Comparison of ENCODE assay signal across 11 mouse cellular contexts in the genomic region with DNA sequence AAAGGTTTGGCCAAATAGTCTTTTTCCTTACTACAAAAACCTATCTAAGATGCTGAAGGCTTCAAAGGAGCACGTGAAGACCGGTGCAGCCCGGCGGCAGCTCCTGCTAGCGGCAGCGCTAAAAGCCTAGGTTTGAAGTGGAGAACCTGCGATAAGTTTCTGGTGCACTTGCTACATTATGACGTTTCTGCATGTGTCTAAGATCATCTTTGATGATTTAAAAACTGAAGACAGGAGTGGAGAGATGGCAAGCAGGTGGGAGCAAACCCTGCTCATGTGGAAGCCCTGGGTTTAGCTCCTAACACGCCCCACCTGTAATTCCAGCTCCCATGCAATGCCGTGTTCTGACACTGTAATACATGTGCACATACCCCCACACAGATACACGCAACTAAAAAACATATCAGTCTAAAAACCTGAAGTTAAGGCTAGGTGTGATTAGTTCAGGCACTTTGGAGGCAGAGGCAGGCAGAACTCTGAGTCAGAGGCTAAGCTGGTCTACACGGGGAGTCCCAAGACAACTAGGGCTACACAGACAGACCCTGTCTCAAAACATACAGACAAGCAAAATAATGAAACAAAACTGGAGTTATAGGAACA. TPM values are rescaled to one million over a fixed set of nuclear protein-coding genes. Genes with fewer than 3 reads are reported as not detected.
DNase-seq lines count a peak whose midpoint lies in the region; ATAC-seq and TF ChIP-seq lines count a peak whose summit lies in the region.
"Had no signal": no experiment of that assay in that cellular context is flagged by ENCODE, and none has a peak within 500 bp of the region (broad histone marks: within the 10 kb centered on the region; RNA-seq: fewer than 3 reads in every experiment).

No protein-coding gene starts in this region.

- TF ChIP-seq CTCF in gastrocnemius, adult 2 months (IDR thresholded peaks at IDR 0.05): no peak
- TF ChIP-seq CTCF in stomach, postnatal 0 days (IDR thresholded peaks at IDR 0.05; ENCODE audit: low read depth): no peak

- H3K36me3 ChIP-seq in lung, embryonic 16.5 days (ENCODE audit: control insufficient read depth, insufficient read depth, low read length): no peaks in the 10 kb centered on the region
- peaks cover 5% of the 10 kb centered on the region for H3K36me3 ChIP-seq in intestine, embryonic 14.5 days (ENCODE audit: control insufficient read depth, insufficient read depth, low read length)
- no peaks in the 10 kb centered on the region for H3K36me3 ChIP-seq in stomach, postnatal 0 days (ENCODE audit: control insufficient read depth, insufficient read depth, low read length)

- H3K4me1 ChIP-seq in lung, embryonic 16.5 days (replicated peaks; ENCODE audit: control insufficient read depth, insufficient read depth, low read length): peaks cover 50% of the 10 kb centered on the region
- H3K4me1 ChIP-seq in intestine, embryonic 14.5 days (replicated peaks; ENCODE audit: control insufficient read depth, insufficient read depth, low read length): peaks cover 16% of the 10 kb centered on the region
- H3K4me1 ChIP-seq in stomach, postnatal 0 days (replicated peaks; ENCODE audit: control insufficient read depth, insufficient read depth): peaks cover 17% of the 10 kb centered on the region

- WGBS in lung, embryonic 16.5 days: 65% methylated on average over 12 of the region's 12 CpGs
- 88% methylated on average over 12 of the region's 12 CpGs for WGBS in intestine, embryonic 14.5 days
- whole genome bisulfite sequencing in stomach, postnatal 0 days: 68% methylated on average over 12 of the region's 12 CpGs

- no peak for ATAC-seq in lung, embryonic 16.5 days (ENCODE audit: low read depth)
- no peak for ATAC-seq in intestine, embryonic 14.5 days (replicated peaks; ENCODE audit: low FRiP score, low TSS enrichment, low read depth)
- no peak for ATAC-seq in stomach, postnatal 0 days (ENCODE audit: low FRiP score, low TSS enrichment)
- ATAC-seq: forebrain, embryonic 14.5 days had no signal

- DNase-seq in gastrocnemius, adult 2 months: no peak
- DNase-seq in gastrocnemius, postnatal 25 days: no peak
- no peak for DNase-seq in lung, postnatal 14 days
- no peak for DNase-seq in intestine, embryonic 14.5 days (ENCODE audit: low spot score)
- peak; percentile 43 for DNase-seq in stomach, postnatal 0 days (ENCODE audit: low spot score)
- DNase-seq in left cerebral cortex, adult 8-10 months (ENCODE audit: low spot score in 2 of 2): no peak
- DNase-seq in right cerebral cortex, postnatal 25 days: no peak
- DNase-seq: layer of hippocampus, adult 9-11 months had no signal

- no peaks in the 10 kb centered on the region for H3K27me3 ChIP-seq in lung, embryonic 16.5 days (ENCODE audit: control insufficient read depth, insufficient read depth, low read depth, low read length)
- H3K27me3 ChIP-seq in intestine, embryonic 14.5 days (replicated peaks; ENCODE audit: control insufficient read depth, insufficient read depth, low read length): no peaks in the 10 kb centered on the region
- no peaks in the 10 kb centered on the region for H3K27me3 ChIP-seq in stomach, postnatal 0 days (ENCODE audit: control insufficient read depth, insufficient read depth, low read length)
- H3K27me3 ChIP-seq: midbrain, embryonic 12.5 days had no signal

- TF ChIP-seq EP300 in stomach, postnatal 0 days (optimal IDR thresholded peaks at IDR 0.05): no peak

- H3K4me3 ChIP-seq in gastrocnemius, adult 2 months: peak overlapping the region; percentile 69
- no peak overlapping the region for H3K4me3 ChIP-seq in lung, embryonic 16.5 days (ENCODE audit: low read length)
- no peak overlapping the region for H3K4me3 ChIP-seq in intestine, embryonic 14.5 days (ENCODE audit: low read depth, low read length)
- H3K4me3 ChIP-seq in stomach, postnatal 0 days (ENCODE audit: low read depth, low read length): no peak overlapping the region
- H3K4me3 ChIP-seq: midbrain, embryonic 12.5 days had no signal

- H3K9ac ChIP-seq in lung, embryonic 16.5 days (ENCODE audit: low read length): no peak overlapping the region; the same call in 1 of the 2 replicates
- no peak overlapping the region for H3K9ac ChIP-seq in intestine, embryonic 14.5 days (ENCODE audit: low read length)
- no peak overlapping the region for H3K9ac ChIP-seq in stomach, postnatal 0 days (ENCODE audit: low read length)
- H3K9ac ChIP-seq: midbrain, embryonic 12.5 days had no signal

- H3K27ac ChIP-seq in gastrocnemius, adult 2 months: peak overlapping the region; percentile 94
- H3K27ac ChIP-seq in lung, embryonic 16.5 days (ENCODE audit: low read length): peak overlapping the region; percentile 84
- H3K27ac ChIP-seq in intestine, embryonic 14.5 days (ENCODE audit: low read depth): peak overlapping the region; percentile 78
- H3K27ac ChIP-seq in stomach, postnatal 0 days (replicated peaks): peak overlapping the region; percentile 94
- H3K27ac ChIP-seq: midbrain, embryonic 12.5 days had no signal

- peak overlapping the region; percentile 49 for H3K4me2 ChIP-seq in lung, embryonic 16.5 days (ENCODE audit: low read depth, low read length)
- peak overlapping the region; percentile 11; the same call in 1 of the 2 replicates for H3K4me2 ChIP-seq in intestine, embryonic 14.5 days (ENCODE audit: low read length)
- peak overlapping the region; percentile 17; the same call in 1 of the 2 replicates for H3K4me2 ChIP-seq in stomach, postnatal 0 days (replicated peaks; ENCODE audit: low read depth)
- H3K4me2 ChIP-seq: midbrain, embryonic 12.5 days had no signal

- intact Hi-C loops in gastrocnemius, adult 2 months (cut with DNase I): no loop called here

- H3K9me3 ChIP-seq in lung, embryonic 16.5 days (ENCODE audit: control insufficient read depth, low read length): no peaks in the 10 kb centered on the region
- H3K9me3 ChIP-seq in intestine, embryonic 14.5 days (ENCODE audit: control insufficient read depth, low read length): no peaks in the 10 kb centered on the region
- H3K9me3 ChIP-seq in stomach, postnatal 0 days (ENCODE audit: control insufficient read depth, low read length): no peaks in the 10 kb centered on the region
- H3K9me3 ChIP-seq: midbrain, embryonic 12.5 days had no signal

RNA-seq across cellular contexts. Expression of gene Tubd1, which starts 37.3 kb away (rescaled TPM):
- total RNA-seq in gastrocnemius, adult 2 months (2021): 1 to 10 TPM; 6.9 to 8.5 TPM
- total RNA-seq in gastrocnemius, postnatal 25 days (2021): 1 to 10 TPM; 5.5 to 6.4 TPM
- polyA plus RNA-seq in lung, embryonic 16.5 days (2015; fragmentation: Nextera tagmentation; extraction: Ambion mirVana): 13.3 and 14.0 TPM in 2 replicates
- 9.9 and 10.6 TPM in 2 replicates for polyA plus RNA-seq in intestine, embryonic 14.5 days (2014; fragmentation: Nextera tagmentation; extraction: Ambion mirVana)
- 7.6 and 7.8 TPM in 2 replicates for polyA plus RNA-seq in stomach, postnatal 0 days (2015; fragmentation: Nextera tagmentation; extraction: Ambion mirVana)
- total RNA-seq in left cerebral cortex, adult 8-10 months (2022): 1 to 10 TPM; 3.8 to 4.8 (median 3.9) TPM

RNA-seq across cellular contexts. Expression of gene Rps6kb1, which starts 37.4 kb away (rescaled TPM):
- 10 to 100 TPM; 21.1 to 22.3 TPM for total RNA-seq in gastrocnemius, adult 2 months (2021)
- total RNA-seq in gastrocnemius, postnatal 25 days (2021): 10 to 100 TPM; 19.0 to 20.2 TPM
- polyA plus RNA-seq in lung, embryonic 16.5 days (2015; fragmentation: Nextera tagmentation; extraction: Ambion mirVana): 56.4 and 62.1 TPM in 2 replicates
- 50.7 and 58.0 TPM in 2 replicates for polyA plus RNA-seq in intestine, embryonic 14.5 days (2014; fragmentation: Nextera tagmentation; extraction: Ambion mirVana)
- 40.7 and 42.3 TPM in 2 replicates for polyA plus RNA-seq in stomach, postnatal 0 days (2015; fragmentation: Nextera tagmentation; extraction: Ambion mirVana)
- 10 to 100 TPM; 39.0 to 44.0 (median 39.5) TPM for total RNA-seq in left cerebral cortex, adult 8-10 months (2022)
